ENCODE assay signal across 27 mouse cellular contexts in genomic region chr9:118357406-118357805, GRCm38 (mm10).
"Had no signal": no experiment of that assay in that cellular context is flagged by ENCODE, and none has a peak within 500 bp of the region (broad histone marks: within the 10 kb centered on the region; RNA-seq: fewer than 3 reads in every experiment).

No protein-coding gene starts in this region.

- H3K4me2 ChIP-seq: heart, embryonic 12.5 days; hindbrain, embryonic 12.5 days; hindbrain, embryonic 15.5 days; intestine, embryonic 15.5 days; limb, embryonic 13.5 days; limb, embryonic 15.5 days; liver, embryonic 12.5 days had no signal

- H3K36me3 ChIP-seq: heart, embryonic 10.5 days; heart, embryonic 12.5 days; hindbrain, embryonic 10.5 days; hindbrain, embryonic 12.5 days; hindbrain, embryonic 15.5 days; intestine, embryonic 15.5 days; limb, embryonic 13.5 days; limb, embryonic 15.5 days; liver, embryonic 12.5 days had no signal

- H3K4me1 ChIP-seq: heart, embryonic 10.5 days; heart, embryonic 12.5 days; hindbrain, embryonic 10.5 days; hindbrain, embryonic 12.5 days; hindbrain, embryonic 15.5 days; intestine, embryonic 15.5 days; limb, embryonic 13.5 days; limb, embryonic 15.5 days; liver, embryonic 12.5 days had no signal

- H3K27me3 ChIP-seq: hindbrain, embryonic 12.5 days; hindbrain, embryonic 15.5 days; intestine, embryonic 15.5 days; limb, embryonic 13.5 days; limb, embryonic 15.5 days; liver, embryonic 12.5 days had no signal

- ATAC-seq: hindbrain, postnatal 0 days; inflammation-experienced regulatory T-cells, adult 6 months; intestine, embryonic 15.5 days; intestine, postnatal 0 days; liver, embryonic 12.5 days had no signal

- H3K9ac ChIP-seq: heart, embryonic 12.5 days; hindbrain, embryonic 12.5 days; hindbrain, embryonic 15.5 days; intestine, embryonic 15.5 days; limb, embryonic 13.5 days; limb, embryonic 15.5 days; liver, embryonic 12.5 days; liver, embryonic 14.5 days had no signal

- H3K9me3 ChIP-seq: heart, embryonic 10.5 days; hindbrain, embryonic 10.5 days; hindbrain, embryonic 12.5 days; hindbrain, embryonic 15.5 days; intestine, embryonic 15.5 days; limb, embryonic 13.5 days; limb, embryonic 15.5 days; liver, embryonic 12.5 days had no signal

- H3K4me3 ChIP-seq: gastrocnemius, adult 2 months; heart, embryonic 10.5 days; heart, embryonic 12.5 days; hindbrain, embryonic 10.5 days; hindbrain, embryonic 12.5 days; hindbrain, embryonic 15.5 days; intestine, embryonic 15.5 days; limb, embryonic 13.5 days; limb, embryonic 15.5 days; liver, embryonic 12.5 days had no signal

- H3K27ac ChIP-seq: gastrocnemius, adult 2 months; heart, embryonic 10.5 days; hindbrain, embryonic 10.5 days; hindbrain, embryonic 12.5 days; hindbrain, embryonic 15.5 days; hindbrain, postnatal 0 days; intestine, embryonic 15.5 days; kidney, postnatal 0 days; limb, embryonic 13.5 days; limb, embryonic 15.5 days; liver, embryonic 12.5 days; liver, embryonic 14.5 days had no signal

- DNase-seq: gastrocnemius, adult 2 months; gastrocnemius, postnatal 10 days; gastrocnemius, postnatal 25 days; heart, adult 18-20 months; heart, postnatal 10 days; heart, postnatal 4 days; kidney, adult 18-20 months; kidney, adult 8-10 months; kidney, postnatal 14 days; kidney, postnatal 36 days; layer of hippocampus, adult 9-11 months; layer of hippocampus, postnatal 36 days; left cerebral cortex, postnatal 4 days had no signal
